In the genomic region with DNA sequence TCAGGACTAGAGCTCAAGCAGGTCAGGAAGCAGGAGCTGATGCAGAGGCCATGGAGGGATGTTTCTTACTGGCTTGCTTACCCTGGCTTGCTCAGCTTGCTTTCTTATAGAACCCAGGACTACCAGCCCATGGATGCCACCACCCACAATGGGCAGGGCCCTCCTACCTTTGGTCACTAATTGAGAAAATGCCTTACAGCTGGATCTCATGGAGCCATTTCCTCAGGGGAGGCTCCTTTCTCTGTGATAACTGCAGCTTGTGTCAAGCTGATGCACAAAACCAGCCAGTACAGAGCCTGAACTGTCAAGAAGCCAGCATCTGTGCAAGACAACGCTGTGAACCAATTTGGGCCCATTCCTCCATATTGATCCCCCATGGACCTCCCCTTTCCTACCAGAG, we compare ENCODE assay signal across 13 mouse cellular contexts. TPM values are rescaled to one million over a fixed set of nuclear protein-coding genes. Genes with fewer than 3 reads are reported as not detected.
DNase-seq lines count a peak whose midpoint lies in the region; ATAC-seq lines count a peak whose summit lies in the region.
"Not testable (repeated sequence)": the region's sequence is repeated elsewhere in the genome, so short reads cannot be mapped to it uniquely, and the experiment has no call there.
"Had no signal": no experiment of that assay in that cellular context is flagged by ENCODE, and none has a peak within 500 bp of the region (broad histone marks: within the 10 kb centered on the region; RNA-seq: fewer than 3 reads in every experiment).

No protein-coding gene starts in this region.

- H3K9ac ChIP-seq in heart, embryonic 11.5 days (ENCODE audit: low read depth, low read length); heart, embryonic 13.5 days; heart, embryonic 14.5 days (ENCODE audit: low read length); heart, embryonic 15.5 days: not testable (repeated sequence)

- not testable (repeated sequence) for H3K4me2 ChIP-seq in heart, embryonic 11.5 days; heart, embryonic 13.5 days; heart, embryonic 14.5 days (ENCODE audit: low read length); heart, embryonic 15.5 days

- H3K27ac ChIP-seq in heart, embryonic 10.5 days, result peak overlapping the region; percentile 62; the same call in 1 of the 2 replicates
- 0 out of 2 replicates have a peak overlapping the region, but pooled peaks have one; percentile 12 for H3K27ac ChIP-seq in heart, embryonic 11.5 days (ENCODE audit: low read depth, low read length)
- 0 out of 2 replicates have a peak overlapping the region, but pooled peaks have one; percentile 57 for H3K27ac ChIP-seq in heart, embryonic 13.5 days (replicated peaks)
- H3K27ac ChIP-seq in heart, embryonic 14.5 days (replicated peaks in 1 of 2; ENCODE audit: control insufficient read depth in 1 of 2, insufficient read depth in 1 of 2, low read depth in 2 of 2, low read length in 2 of 2), result 0 out of 4 replicates have a peak overlapping the region, but pooled peaks have one; percentile 0 to 21
- H3K27ac ChIP-seq in heart, embryonic 15.5 days, result peak overlapping the region; percentile 56; the same call in 1 of the 2 replicates

- H3K9me3 ChIP-seq in heart, embryonic 10.5 days; heart, embryonic 11.5 days (replicated peaks; ENCODE audit: control insufficient read depth, low read length); heart, embryonic 13.5 days; heart, embryonic 14.5 days (ENCODE audit: control insufficient read depth, low read length); heart, embryonic 15.5 days (replicated peaks): not testable (repeated sequence)

- not testable (repeated sequence) for H3K27me3 ChIP-seq in heart, embryonic 10.5 days (ENCODE audit: insufficient read depth, poor library complexity, severe bottlenecking); heart, embryonic 11.5 days (ENCODE audit: control insufficient read depth, insufficient read depth, low read length); heart, embryonic 14.5 days (ENCODE audit: control insufficient read depth, insufficient read depth, low read length); heart, embryonic 15.5 days
- H3K27me3 ChIP-seq in heart, embryonic 13.5 days (replicated peaks), result peaks cover 11% of the 10 kb centered on the region; the same call in 1 of the 2 replicates

- ATAC-seq in heart, embryonic 11.5 days (replicated peaks; ENCODE audit: insufficient number of reproducible peaks, low FRiP score, low TSS enrichment); heart, embryonic 13.5 days (ENCODE audit: extremely low read depth, insufficient number of reproducible peaks, low FRiP score, low TSS enrichment); heart, embryonic 14.5 days (ENCODE audit: insufficient number of reproducible peaks, insufficient read depth, low FRiP score, low read depth); heart, embryonic 15.5 days (replicated peaks; ENCODE audit: insufficient number of reproducible peaks, insufficient read depth, low FRiP score, low read depth): not testable (repeated sequence)

- 75% methylated on average over 1 of the region's 1 CpGs for WGBS in heart, embryonic 10.5 days
- 79% methylated on average over 1 of the region's 1 CpGs for WGBS in heart, embryonic 11.5 days (ENCODE audit: insufficient replicate concordance)
- WGBS in heart, embryonic 13.5 days, result 76% methylated on average over 1 of the region's 1 CpGs
- 84% methylated on average over 1 of the region's 1 CpGs for WGBS in heart, embryonic 14.5 days
- WGBS in heart, embryonic 15.5 days, result 86% methylated on average over 1 of the region's 1 CpGs

- H3K4me1 ChIP-seq in heart, embryonic 10.5 days, result peaks cover 23% of the 10 kb centered on the region
- H3K4me1 ChIP-seq in heart, embryonic 11.5 days (ENCODE audit: control insufficient read depth, insufficient read depth, low read length), result peaks cover 22% of the 10 kb centered on the region
- H3K4me1 ChIP-seq in heart, embryonic 13.5 days, result peaks cover 33% of the 10 kb centered on the region
- peaks cover 23 to 31% of the 10 kb centered on the region in 2 experiments for H3K4me1 ChIP-seq in heart, embryonic 14.5 days (ENCODE audit: control insufficient read depth in 2 of 2, insufficient read depth in 2 of 2, low read length in 2 of 2)
- peaks cover 34% of the 10 kb centered on the region for H3K4me1 ChIP-seq in heart, embryonic 15.5 days (replicated peaks)

- H3K4me3 ChIP-seq in heart, embryonic 10.5 days; heart, embryonic 11.5 days (ENCODE audit: low read depth, low read length); heart, embryonic 13.5 days; heart, embryonic 14.5 days (ENCODE audit: control insufficient read depth in 1 of 2, insufficient read depth in 1 of 2, low read depth in 1 of 2, low read length in 2 of 2); heart, embryonic 15.5 days: not testable (repeated sequence)

- H3K36me3 ChIP-seq in heart, embryonic 10.5 days; heart, embryonic 11.5 days (ENCODE audit: control insufficient read depth, insufficient read depth, low read length); heart, embryonic 13.5 days; heart, embryonic 14.5 days (ENCODE audit: control insufficient read depth, insufficient read depth, low read length); heart, embryonic 15.5 days: not testable (repeated sequence)

- DNase-seq in heart, adult 11 months, result peak; percentile 90
- DNase-seq in heart, embryonic 10.5 days (ENCODE audit: low spot score), result not testable (repeated sequence)

RNA-seq across cellular contexts. Expression of a gene that starts 11.2 kb away (rescaled TPM):
- not detected in 2 replicates for polyA plus RNA-seq in heart, embryonic 10.5 days (2016; fragmentation: Nextera tagmentation; extraction: Ambion mirVana)
- not detected in 2 replicates for polyA plus RNA-seq in heart, embryonic 11.5 days (2014; fragmentation: Nextera tagmentation; extraction: Ambion mirVana)
- polyA plus RNA-seq in heart, embryonic 13.5 days (2015; fragmentation: Nextera tagmentation; extraction: Ambion mirVana), result not detected in 2 replicates
- not detected in 2 replicates for polyA plus RNA-seq in heart, embryonic 14.5 days (2014; fragmentation: Nextera tagmentation; extraction: Ambion mirVana)
- polyA plus RNA-seq in heart, embryonic 15.5 days (2015; fragmentation: Nextera tagmentation; extraction: Ambion mirVana), result not detected in 2 replicates
- polyA plus RNA-seq: activated CD4-positive, CD25-positive, alpha-beta regulatory T cell, adult 4 months; adrenal gland, adult 2 months; brain, embryonic 14.5 days; CD4-positive, CD25-positive, alpha-beta regulatory T cell, adult 4 months; Patski had no signal

RNA-seq across cellular contexts. Expression of a gene that starts 26.2 kb away (rescaled TPM):
- not detected in 2 replicates for polyA plus RNA-seq in heart, embryonic 10.5 days (2016; fragmentation: Nextera tagmentation; extraction: Ambion mirVana)
- polyA plus RNA-seq in heart, embryonic 11.5 days (2014; fragmentation: Nextera tagmentation; extraction: Ambion mirVana), result not detected in 2 replicates
- 0.11 TPM in 1 of 2 replicates, not detected in the other for polyA plus RNA-seq in heart, embryonic 13.5 days (2015; fragmentation: Nextera tagmentation; extraction: Ambion mirVana)
- not detected in 2 replicates for polyA plus RNA-seq in heart, embryonic 14.5 days (2014; fragmentation: Nextera tagmentation; extraction: Ambion mirVana)
- 0.30 TPM in 1 of 2 replicates, not detected in the other for polyA plus RNA-seq in heart, embryonic 15.5 days (2015; fragmentation: Nextera tagmentation; extraction: Ambion mirVana)
- polyA plus RNA-seq: activated CD4-positive, CD25-positive, alpha-beta regulatory T cell, adult 4 months; brain, embryonic 14.5 days; C2C12; CD4-positive, CD25-positive, alpha-beta regulatory T cell, adult 4 months; G1E had no signal

RNA-seq across cellular contexts. Expression of a gene that starts 38.7 kb away (rescaled TPM):
- polyA plus RNA-seq in heart, embryonic 10.5 days (2016; fragmentation: Nextera tagmentation; extraction: Ambion mirVana), result 0.10 and 0.14 TPM in 2 replicates
- 0.14 and 0.20 TPM in 2 replicates for polyA plus RNA-seq in heart, embryonic 11.5 days (2014; fragmentation: Nextera tagmentation; extraction: Ambion mirVana)
- polyA plus RNA-seq in heart, embryonic 13.5 days (2015; fragmentation: Nextera tagmentation; extraction: Ambion mirVana), result not detected in 2 replicates
- not detected in 2 replicates for polyA plus RNA-seq in heart, embryonic 14.5 days (2014; fragmentation: Nextera tagmentation; extraction: Ambion mirVana)
- 0.10 TPM in 1 of 2 replicates, not detected in the other for polyA plus RNA-seq in heart, embryonic 15.5 days (2015; fragmentation: Nextera tagmentation; extraction: Ambion mirVana)
- polyA plus RNA-seq: activated CD4-positive, CD25-positive, alpha-beta regulatory T cell, adult 4 months; brain, embryonic 14.5 days; G1E; Patski had no signal

RNA-seq across cellular contexts. Expression of a gene that starts 43.9 kb away (rescaled TPM):
- not detected in 2 replicates for polyA plus RNA-seq in heart, embryonic 10.5 days (2016; fragmentation: Nextera tagmentation; extraction: Ambion mirVana)
- not detected in 2 replicates for polyA plus RNA-seq in heart, embryonic 11.5 days (2014; fragmentation: Nextera tagmentation; extraction: Ambion mirVana)
- not detected in 2 replicates for polyA plus RNA-seq in heart, embryonic 13.5 days (2015; fragmentation: Nextera tagmentation; extraction: Ambion mirVana)
- polyA plus RNA-seq in heart, embryonic 14.5 days (2014; fragmentation: Nextera tagmentation; extraction: Ambion mirVana), result not detected in 2 replicates
- not detected in 2 replicates for polyA plus RNA-seq in heart, embryonic 15.5 days (2015; fragmentation: Nextera tagmentation; extraction: Ambion mirVana)
- polyA plus RNA-seq: activated CD4-positive, CD25-positive, alpha-beta regulatory T cell, adult 4 months; adrenal gland, adult 2 months; brain, embryonic 14.5 days; C2C12; CD4-positive, CD25-positive, alpha-beta regulatory T cell, adult 4 months; G1E had no signal

RNA-seq across cellular contexts. Expression of a gene that starts 52.8 kb away (rescaled TPM):
- 0.08 TPM in 1 of 2 replicates, not detected in the other for polyA plus RNA-seq in heart, embryonic 10.5 days (2016; fragmentation: Nextera tagmentation; extraction: Ambion mirVana)
- polyA plus RNA-seq in heart, embryonic 11.5 days (2014; fragmentation: Nextera tagmentation; extraction: Ambion mirVana), result not detected in 2 replicates
- not detected in 2 replicates for polyA plus RNA-seq in heart, embryonic 13.5 days (2015; fragmentation: Nextera tagmentation; extraction: Ambion mirVana)
- polyA plus RNA-seq in heart, embryonic 14.5 days (2014; fragmentation: Nextera tagmentation; extraction: Ambion mirVana), result 0.15 TPM in 1 of 2 replicates, not detected in the other
- not detected in 2 replicates for polyA plus RNA-seq in heart, embryonic 15.5 days (2015; fragmentation: Nextera tagmentation; extraction: Ambion mirVana)
- polyA plus RNA-seq: activated CD4-positive, CD25-positive, alpha-beta regulatory T cell, adult 4 months; C2C12; CD4-positive, CD25-positive, alpha-beta regulatory T cell, adult 4 months; G1E; Patski had no signal

Comparison
In these comparisons a context has a peak if more than half of its experiments do, and no peak if none do; other contexts are left out.
1. H3K27ac ChIP-seq: peak in every context shown above with its lines; median percentile 62 in heart, embryonic 10.5 days; 57 in heart, embryonic 13.5 days; 56 in heart, embryonic 15.5 days; 12 in heart, embryonic 11.5 days; 10 in heart, embryonic 14.5 days.